9 mouse cellular contexts compared by ENCODE assay signal in the genomic region with DNA sequence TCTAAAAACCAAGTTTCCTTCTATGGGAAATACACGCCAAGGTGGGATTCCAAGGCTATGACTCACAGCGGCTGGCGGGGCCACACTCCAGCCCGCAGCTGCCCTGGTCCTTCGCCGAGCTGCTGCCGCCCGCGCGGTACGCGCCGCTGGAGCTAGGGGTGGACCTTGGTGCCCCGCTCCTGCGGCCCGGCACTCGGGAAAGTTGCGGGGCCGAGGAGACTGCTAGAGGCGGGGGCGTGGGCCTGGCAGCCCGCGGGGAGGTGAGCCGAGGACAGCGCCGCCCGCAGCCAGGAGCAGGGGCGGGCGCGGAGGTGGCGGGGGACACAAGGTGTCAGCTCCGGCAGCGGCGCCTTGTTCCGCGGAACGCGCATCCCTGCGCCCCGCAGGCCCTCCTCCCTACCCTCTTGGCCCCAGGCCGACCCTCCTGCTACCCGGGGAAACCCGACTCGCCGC. TPM values are rescaled to one million over a fixed set of nuclear protein-coding genes. Genes with fewer than 3 reads are reported as not detected.
DNase-seq lines count a peak whose midpoint lies in the region; ATAC-seq and TF ChIP-seq lines count a peak whose summit lies in the region.
"Had no signal": no experiment of that assay in that cellular context is flagged by ENCODE, and none has a peak within 500 bp of the region (broad histone marks: within the 10 kb centered on the region; RNA-seq: fewer than 3 reads in every experiment).

No protein-coding gene starts in this region.

- H3K36me3 ChIP-seq in spleen, adult 2 months (ENCODE audit: control insufficient read depth, insufficient read depth, low read length) = no peaks in the 10 kb centered on the region
- peaks cover under 1% of the 10 kb centered on the region; the same call in 1 of the 2 replicates for H3K36me3 ChIP-seq in embryonic facial prominence, embryonic 12.5 days
- no peaks in the 10 kb centered on the region for H3K36me3 ChIP-seq in kidney, embryonic 14.5 days (ENCODE audit: control insufficient read depth, insufficient read depth, low read length)

- peak overlapping the region; percentile 92 for H3K9ac ChIP-seq in embryonic facial prominence, embryonic 12.5 days
- peak overlapping the region; percentile 89 for H3K9ac ChIP-seq in kidney, embryonic 14.5 days (ENCODE audit: low read depth, low read length)

- H3K9me3 ChIP-seq in embryonic facial prominence, embryonic 12.5 days = no peaks in the 10 kb centered on the region
- H3K9me3 ChIP-seq in kidney, embryonic 14.5 days (ENCODE audit: control insufficient read depth, low read length) = no peaks in the 10 kb centered on the region

- peak overlapping the region; percentile 68 for H3K4me2 ChIP-seq in embryonic facial prominence, embryonic 12.5 days (replicated peaks)
- H3K4me2 ChIP-seq in kidney, embryonic 14.5 days (replicated peaks; ENCODE audit: low read depth, low read length) = peak overlapping the region; percentile 93

- H3K27me3 ChIP-seq in spleen, adult 2 months (ENCODE audit: control insufficient read depth, insufficient read depth, low read length) = peaks cover 13% of the 10 kb centered on the region
- peaks cover 8% of the 10 kb centered on the region; the same call in 1 of the 2 replicates for H3K27me3 ChIP-seq in embryonic facial prominence, embryonic 12.5 days
- peaks cover 10% of the 10 kb centered on the region for H3K27me3 ChIP-seq in kidney, embryonic 14.5 days (ENCODE audit: control insufficient read depth, insufficient read depth, low read length)

- ATAC-seq in embryonic facial prominence, embryonic 12.5 days (ENCODE audit: insufficient number of reproducible peaks, insufficient read depth, low FRiP score, low TSS enrichment) = peak; percentile 41; the same call in 1 of the 2 replicates
- ATAC-seq in kidney, embryonic 14.5 days (ENCODE audit: low FRiP score, low TSS enrichment) = peak; percentile 63
- ATAC-seq in megakaryocyte progenitor cell, adult 5-6 weeks (replicated peaks; ENCODE audit: poor library complexity) = no peak

- TF ChIP-seq CTCF in spleen, adult 2 months (IDR thresholded peaks at IDR 0.05; ENCODE audit: extremely low read depth, insufficient read depth, insufficient read length, insufficient replicate concordance) = no peak

- H3K4me1 ChIP-seq in spleen, adult 2 months (ENCODE audit: control insufficient read depth, insufficient read depth, insufficient read length) = peaks cover 9% of the 10 kb centered on the region
- peaks cover 49% of the 10 kb centered on the region for H3K4me1 ChIP-seq in embryonic facial prominence, embryonic 12.5 days
- H3K4me1 ChIP-seq in kidney, embryonic 14.5 days (ENCODE audit: control insufficient read depth, insufficient read depth, low read length) = peaks cover 28% of the 10 kb centered on the region; the same call in 1 of the 2 replicates

- no peak for DNase-seq in spleen, adult 2 months (ENCODE audit: low read depth in 1 of 2, low spot score in 2 of 2)
- no peak for DNase-seq in spleen, adult 18-20 months
- peak; percentile 53 to 66 for DNase-seq in heart, adult 9 months (ENCODE audit: low spot score in 2 of 2)
- DNase-seq in lung, adult 18-20 months = peak; percentile 37 to 46
- DNase-seq in retina, embryonic 14.5 days (ENCODE audit: low spot score) = peak; percentile 54

- WGBS in spleen, adult 2 months = 1% methylated on average over 40 of the region's 45 CpGs
- under 1% methylated on average over 42 of the region's 45 CpGs for WGBS in embryonic facial prominence, embryonic 12.5 days
- WGBS in kidney, embryonic 14.5 days = under 1% methylated on average over 21 of the region's 45 CpGs

- no peak overlapping the region for H3K27ac ChIP-seq in spleen, adult 2 months (ENCODE audit: insufficient read depth, low read length)
- H3K27ac ChIP-seq in embryonic facial prominence, embryonic 12.5 days = peak overlapping the region; percentile 99
- H3K27ac ChIP-seq in kidney, embryonic 14.5 days (ENCODE audit: low read depth, low read length) = peak overlapping the region; percentile 94

- H3K4me3 ChIP-seq in spleen, adult 2 months (ENCODE audit: extremely low read depth, insufficient read depth, insufficient read length) = peak overlapping the region; percentile 53; the same call in 1 of the 2 replicates
- peak overlapping the region; percentile 75 for H3K4me3 ChIP-seq in embryonic facial prominence, embryonic 12.5 days
- peak overlapping the region; percentile 84 for H3K4me3 ChIP-seq in kidney, embryonic 14.5 days (ENCODE audit: low read length)

- no peak for TF ChIP-seq POLR2A in spleen, adult 2 months (IDR thresholded peaks at IDR 0.05; ENCODE audit: low read depth, low read length)

RNA-seq across cellular contexts. Expression of gene Sertad4, which starts 0.7 kb away (rescaled TPM):
- 0.42 and 0.50 TPM in 2 replicates for polyA plus RNA-seq in spleen, adult 2 months (2012; rRNA removed)
- 69.6 and 80.7 TPM in 2 replicates for polyA plus RNA-seq in embryonic facial prominence, embryonic 12.5 days (2016; fragmentation: Nextera tagmentation; extraction: Ambion mirVana)
- 15.7 and 23.9 TPM in 2 replicates for polyA plus RNA-seq in kidney, embryonic 14.5 days (2014; fragmentation: Nextera tagmentation; extraction: Ambion mirVana)
- total RNA-seq in megakaryocyte progenitor cell, adult 5-6 weeks (2015) = not detected in 2 replicates
- total RNA-seq in megakaryocyte progenitor cell, adult 5-6 weeks (2017) = not detected in 2 replicates
- total RNA-seq: MEL had no signal

Comparison
In these comparisons a context has a peak if more than half of its experiments do, and no peak if none do; other contexts are left out.
1. DNase-seq: peak in heart, adult 9 months (2 of 2), lung, adult 18-20 months (2 of 2) and retina, embryonic 14.5 days (single experiment); none in spleen, adult 2 months (0 of 2) and spleen, adult 18-20 months (0 of 2).
2. RNA of gene Sertad4, which starts 0.7 kb away (polyA plus RNA-seq): 69.6 to 80.7 TPM in embryonic facial prominence, embryonic 12.5 days and 15.7 to 23.9 TPM in kidney, embryonic 14.5 days; 0.42 to 0.50 TPM in spleen, adult 2 months; every median in the first group is over 10 times any median in the second.
3. Peak in every context shown above with its lines, with median percentiles within 50 percentile points of each other: H3K4me3 ChIP-seq.